Comparison of ENCODE assay signal across 24 mouse cellular contexts in genomic region chr15:74423001-74423400, GRCm38 (mm10).
DNase-seq lines count a peak whose midpoint lies in the region; ATAC-seq lines count a peak whose summit lies in the region.
"Had no signal": no experiment of that assay in that cellular context is flagged by ENCODE, and none has a peak within 500 bp of the region (broad histone marks: within the 10 kb centered on the region; RNA-seq: fewer than 3 reads in every experiment).

No protein-coding gene starts in this region.

- H3K27me3 ChIP-seq in midbrain, embryonic 12.5 days: no peaks in the 10 kb centered on the region
- no peaks in the 10 kb centered on the region for H3K27me3 ChIP-seq in midbrain, embryonic 13.5 days
- H3K27me3 ChIP-seq: embryonic facial prominence, embryonic 15.5 days; forebrain, embryonic 15.5 days; hindbrain, embryonic 13.5 days had no signal

- 0 out of 2 replicates have a peak, but pooled peaks have one; percentile 10 for ATAC-seq in cerebellum, adult (ENCODE audit: insufficient number of reproducible peaks, low FRiP score, low TSS enrichment)
- no peak for ATAC-seq in midbrain, embryonic 12.5 days (ENCODE audit: low FRiP score, low read depth)
- no peak for ATAC-seq in midbrain, embryonic 13.5 days
- ATAC-seq in inflammation-experienced regulatory T-cells, adult 6 months: no peak
- ATAC-seq: CD4-positive, CD25-positive, alpha-beta regulatory T cell, adult 4 months; forebrain, embryonic 15.5 days; hindbrain, postnatal 0 days; intestine, embryonic 16.5 days had no signal

- H3K4me3 ChIP-seq in midbrain, embryonic 12.5 days: no peak overlapping the region
- no peak overlapping the region for H3K4me3 ChIP-seq in midbrain, embryonic 13.5 days (replicated peaks)
- H3K4me3 ChIP-seq: embryonic facial prominence, embryonic 15.5 days; erythroblast, embryonic 14.5 days; forebrain, embryonic 10.5 days; forebrain, embryonic 15.5 days; heart, embryonic 10.5 days; hindbrain, embryonic 13.5 days had no signal

- no peak overlapping the region for H3K4me2 ChIP-seq in midbrain, embryonic 12.5 days (replicated peaks)
- H3K4me2 ChIP-seq in midbrain, embryonic 13.5 days (replicated peaks): no peak overlapping the region
- H3K4me2 ChIP-seq: embryonic facial prominence, embryonic 15.5 days; forebrain, embryonic 15.5 days; hindbrain, embryonic 13.5 days had no signal

- no peak overlapping the region for H3K9ac ChIP-seq in midbrain, embryonic 12.5 days (replicated peaks)
- H3K9ac ChIP-seq in midbrain, embryonic 13.5 days (replicated peaks): no peak overlapping the region; the same call in 1 of the 2 replicates
- H3K9ac ChIP-seq: embryonic facial prominence, embryonic 15.5 days; forebrain, embryonic 15.5 days; hindbrain, embryonic 13.5 days had no signal

- 67% methylated on average over 3 of the region's 3 CpGs for WGBS in midbrain, embryonic 12.5 days
- WGBS in midbrain, embryonic 13.5 days: 80% methylated on average over 3 of the region's 3 CpGs

- no peaks in the 10 kb centered on the region for H3K36me3 ChIP-seq in midbrain, embryonic 12.5 days
- no peaks in the 10 kb centered on the region for H3K36me3 ChIP-seq in midbrain, embryonic 13.5 days
- H3K36me3 ChIP-seq: embryonic facial prominence, embryonic 15.5 days; forebrain, embryonic 10.5 days; forebrain, embryonic 15.5 days; G1E; heart, embryonic 10.5 days; hindbrain, embryonic 13.5 days had no signal

- 0 out of 2 replicates have a peak overlapping the region, but pooled peaks have one; percentile 2 for H3K27ac ChIP-seq in midbrain, embryonic 12.5 days (replicated peaks)
- no peak overlapping the region for H3K27ac ChIP-seq in midbrain, embryonic 13.5 days
- H3K27ac ChIP-seq: embryonic facial prominence, embryonic 15.5 days; forebrain, embryonic 10.5 days; forebrain, embryonic 15.5 days; heart, embryonic 10.5 days; hindbrain, embryonic 13.5 days; hindbrain, postnatal 0 days had no signal

- H3K4me1 ChIP-seq in midbrain, embryonic 12.5 days: no peaks in the 10 kb centered on the region
- H3K4me1 ChIP-seq in midbrain, embryonic 13.5 days (replicated peaks): no peaks in the 10 kb centered on the region
- H3K4me1 ChIP-seq: embryonic facial prominence, embryonic 15.5 days; forebrain, embryonic 10.5 days; forebrain, embryonic 15.5 days; heart, embryonic 10.5 days had no signal

- DNase-seq in cerebellum, postnatal 4 days (ENCODE audit: low spot score in 2 of 2): no peak
- DNase-seq in cerebellum, adult 8-10 months: peak; percentile 21
- peak; percentile 51 to 56 for DNase-seq in cerebellum, postnatal 14 days
- DNase-seq in thymus, postnatal 25 days: no peak
- DNase-seq: adrenal gland, postnatal 14 days; B cell, adult 2 months; gastrocnemius, postnatal 36 days; heart, adult 18-20 months; heart, postnatal 14 days; kidney, adult 2 months had no signal

- no peaks in the 10 kb centered on the region for H3K9me3 ChIP-seq in midbrain, embryonic 12.5 days
- no peaks in the 10 kb centered on the region for H3K9me3 ChIP-seq in midbrain, embryonic 13.5 days
- H3K9me3 ChIP-seq: embryonic facial prominence, embryonic 15.5 days; forebrain, embryonic 10.5 days; forebrain, embryonic 15.5 days; heart, embryonic 10.5 days; hindbrain, embryonic 13.5 days had no signal

Comparison
In these comparisons a context has a peak if more than half of its experiments do, and no peak if none do; other contexts are left out.
1. DNase-seq: peak in cerebellum, adult 8-10 months (single experiment) and cerebellum, postnatal 14 days (2 of 2); none in cerebellum, postnatal 4 days (0 of 2) and thymus, postnatal 25 days (single experiment).